Mouse (Mus musculus) Muller cell, postnatal 12 days (primary cell): ENCODE measurements around the gene Itpr1.

Source experiments
- DNase-seq: peaks from one replicate; pipeline ENCODE4 v3.0.0-alpha.2; 2015; ENCODE audit errors: inconsistent ontology term

Itpr1 gene

DNA sequence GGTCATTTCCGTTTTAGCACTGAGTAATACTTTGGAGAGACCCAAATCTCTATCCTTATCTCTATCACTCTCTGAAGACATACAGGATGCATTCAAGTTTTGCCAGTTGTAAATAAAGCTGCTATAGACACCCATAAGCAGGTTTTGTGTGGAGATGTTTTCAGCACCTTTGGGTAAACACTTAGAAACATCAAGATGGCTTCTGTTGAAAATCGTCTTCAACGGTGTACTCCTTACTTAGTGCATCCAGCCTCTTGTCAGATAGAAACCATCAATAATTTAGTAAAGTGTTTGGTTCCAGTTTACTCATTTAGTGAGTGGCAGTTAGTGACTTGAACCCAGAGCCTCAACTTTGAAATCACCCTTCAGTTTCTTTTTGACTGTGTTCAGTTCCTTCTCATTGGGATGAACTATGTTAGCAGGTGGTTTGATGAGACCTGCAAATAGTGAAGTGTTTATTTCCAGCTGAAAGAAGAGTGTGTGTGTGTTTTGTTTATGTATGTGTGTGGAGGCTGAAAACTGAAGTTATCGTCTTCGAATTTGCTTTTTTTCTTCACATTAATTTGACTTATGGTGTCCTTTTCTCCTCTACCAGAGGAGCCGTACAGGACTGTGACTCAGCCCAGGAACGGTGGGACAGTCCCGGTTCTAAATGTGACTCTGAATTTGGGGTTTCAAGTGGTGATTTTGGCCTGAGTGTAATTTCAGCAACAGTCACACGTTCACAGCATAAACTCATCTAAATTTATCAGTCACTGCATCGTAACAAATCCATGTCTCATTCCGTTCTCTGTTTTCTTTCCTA lies 66.1 kb downstream of the Itpr1 start:
- DNase-seq, result no peak

DNA sequence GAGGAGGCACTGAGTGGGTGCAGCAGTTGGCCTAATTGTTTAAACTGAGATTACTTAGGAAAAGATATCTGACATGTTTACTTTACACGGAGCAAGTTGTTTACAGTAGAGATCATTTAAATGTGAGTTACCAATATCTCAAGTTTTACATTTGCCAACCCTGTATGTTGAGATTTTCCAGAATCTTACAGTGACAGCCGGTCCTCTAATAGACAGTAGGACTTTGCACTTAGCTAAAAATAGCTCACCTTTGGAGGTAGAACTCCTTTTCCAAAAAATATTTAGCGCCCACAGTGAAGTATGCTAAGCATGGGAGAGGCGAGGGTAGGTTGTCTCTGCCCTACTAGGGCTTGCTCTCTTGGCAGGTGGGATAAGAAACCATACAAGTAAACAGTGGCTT lies 69.2 kb downstream of the Itpr1 start:
- DNase-seq, result no peak

DNA sequence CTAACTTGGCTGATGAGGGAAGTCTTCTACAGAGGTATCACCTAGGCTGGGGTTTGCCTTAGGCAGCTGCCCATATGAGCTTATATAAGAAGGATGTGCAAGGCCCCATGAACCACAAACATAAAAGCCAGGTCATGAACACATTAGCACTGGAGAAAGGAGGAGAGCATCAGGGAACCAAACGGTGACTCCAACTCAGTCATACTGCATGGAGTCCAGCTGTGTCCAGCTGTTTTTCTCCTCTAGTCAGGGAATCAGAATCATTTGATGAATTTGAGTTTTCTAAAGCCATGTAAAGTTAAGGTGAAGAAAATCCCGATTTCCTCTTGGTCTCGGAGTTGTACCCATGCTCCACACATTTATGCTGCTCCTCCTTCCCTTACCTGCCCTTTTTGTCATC lies 69.7 kb downstream of the Itpr1 start:
- no peak for DNase-seq

DNA sequence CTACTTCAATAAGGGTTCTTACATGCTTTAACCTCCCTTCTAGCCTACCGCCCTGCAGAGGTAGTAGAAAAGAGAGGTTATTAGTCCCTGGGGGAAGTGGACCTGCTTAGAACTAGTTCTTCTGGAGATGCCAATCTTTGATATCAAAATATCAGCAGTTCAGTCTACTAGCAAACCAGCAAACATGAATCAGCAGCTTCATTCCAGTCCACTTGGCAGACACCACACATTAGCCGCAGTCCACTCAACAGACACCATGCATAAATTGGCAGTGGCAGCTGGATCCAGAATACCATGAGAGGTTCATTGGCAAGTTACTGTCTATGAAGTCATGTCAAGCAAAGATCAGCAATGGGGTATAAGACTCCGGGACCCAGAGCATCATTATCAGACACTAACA lies 71.8 kb downstream of the Itpr1 start:
- peak; percentile 78 for DNase-seq

DNA sequence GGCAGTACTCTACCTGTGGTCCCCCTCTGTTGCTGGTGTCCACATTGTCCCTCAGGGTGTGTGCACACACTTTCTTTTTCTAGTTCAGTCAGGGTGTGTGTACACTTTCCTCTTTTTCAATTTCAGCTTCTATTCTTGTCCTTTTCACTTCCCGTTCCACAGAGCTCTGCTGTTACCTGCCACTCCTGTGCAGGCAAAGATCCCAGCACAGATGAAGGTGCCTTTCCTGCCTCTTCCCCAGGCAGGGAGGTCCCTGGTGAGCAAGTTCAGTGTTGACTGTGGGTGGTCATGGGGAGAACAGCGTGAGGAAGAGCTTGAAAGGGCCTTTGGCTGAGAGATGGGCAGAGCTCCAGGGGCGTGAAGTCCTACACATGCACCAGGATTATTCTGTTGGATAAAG lies 76.1 kb downstream of the Itpr1 start:
- DNase-seq, result no peak

DNA sequence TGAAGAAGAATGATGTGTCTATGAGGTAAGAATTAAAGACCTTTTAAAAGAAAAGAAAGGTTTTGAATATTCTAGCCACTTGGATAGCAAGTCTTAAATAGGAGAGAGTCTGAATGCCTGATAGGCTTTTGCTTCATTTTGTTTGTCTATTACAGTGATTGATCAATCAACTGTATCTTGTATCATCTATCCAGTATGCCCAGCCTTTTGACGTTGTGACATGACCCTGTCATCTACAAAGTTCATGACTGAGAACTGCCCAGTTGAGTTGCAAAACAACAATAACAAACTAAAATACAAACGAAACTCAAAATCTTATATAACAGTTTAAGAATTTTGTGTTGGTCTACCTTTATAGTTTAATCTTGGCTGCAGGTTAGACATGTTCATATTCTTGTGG lies 78.1 kb downstream of the Itpr1 start:
- DNase-seq, result no peak

DNA sequence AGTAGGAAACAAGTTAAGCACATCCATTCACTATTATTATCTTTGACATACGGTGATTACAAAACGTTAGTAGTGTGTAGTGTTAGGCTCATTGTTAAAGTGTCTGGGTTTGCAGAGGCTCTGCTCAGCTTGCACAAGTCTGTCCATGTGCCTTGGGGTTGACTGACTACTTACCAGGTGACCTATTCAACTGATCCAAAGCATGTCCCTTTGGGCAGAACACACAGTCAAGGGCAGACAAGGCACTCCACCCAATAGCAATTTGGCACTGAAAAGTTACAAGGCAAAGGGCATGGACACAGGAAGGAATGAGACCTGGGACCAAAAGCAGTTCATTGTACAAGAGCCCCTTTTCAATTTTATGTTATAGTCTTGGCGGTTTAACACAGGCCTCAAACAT lies 78.7 kb downstream of the Itpr1 start:
- DNase-seq, result no peak

DNA sequence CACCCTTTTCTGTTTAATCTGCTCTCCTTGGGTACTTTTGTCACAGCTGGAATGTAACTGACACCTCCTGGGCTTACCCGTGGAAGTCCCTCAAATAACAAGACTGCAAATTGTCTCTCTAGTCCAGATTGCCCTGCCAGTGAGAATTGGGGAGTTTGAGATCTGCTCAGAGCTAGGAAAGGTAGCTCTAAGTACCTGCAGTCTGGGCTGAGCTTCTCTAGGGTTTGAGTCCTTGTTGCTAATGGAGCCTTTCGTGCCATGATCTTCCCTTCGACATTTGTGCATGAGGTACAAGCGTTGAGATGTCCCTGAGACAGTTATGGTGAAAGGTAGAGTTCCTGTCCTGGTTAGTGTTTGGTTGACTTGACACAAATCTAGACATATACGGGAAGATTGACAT lies 89.0 kb downstream of the Itpr1 start:
- no peak for DNase-seq

DNA sequence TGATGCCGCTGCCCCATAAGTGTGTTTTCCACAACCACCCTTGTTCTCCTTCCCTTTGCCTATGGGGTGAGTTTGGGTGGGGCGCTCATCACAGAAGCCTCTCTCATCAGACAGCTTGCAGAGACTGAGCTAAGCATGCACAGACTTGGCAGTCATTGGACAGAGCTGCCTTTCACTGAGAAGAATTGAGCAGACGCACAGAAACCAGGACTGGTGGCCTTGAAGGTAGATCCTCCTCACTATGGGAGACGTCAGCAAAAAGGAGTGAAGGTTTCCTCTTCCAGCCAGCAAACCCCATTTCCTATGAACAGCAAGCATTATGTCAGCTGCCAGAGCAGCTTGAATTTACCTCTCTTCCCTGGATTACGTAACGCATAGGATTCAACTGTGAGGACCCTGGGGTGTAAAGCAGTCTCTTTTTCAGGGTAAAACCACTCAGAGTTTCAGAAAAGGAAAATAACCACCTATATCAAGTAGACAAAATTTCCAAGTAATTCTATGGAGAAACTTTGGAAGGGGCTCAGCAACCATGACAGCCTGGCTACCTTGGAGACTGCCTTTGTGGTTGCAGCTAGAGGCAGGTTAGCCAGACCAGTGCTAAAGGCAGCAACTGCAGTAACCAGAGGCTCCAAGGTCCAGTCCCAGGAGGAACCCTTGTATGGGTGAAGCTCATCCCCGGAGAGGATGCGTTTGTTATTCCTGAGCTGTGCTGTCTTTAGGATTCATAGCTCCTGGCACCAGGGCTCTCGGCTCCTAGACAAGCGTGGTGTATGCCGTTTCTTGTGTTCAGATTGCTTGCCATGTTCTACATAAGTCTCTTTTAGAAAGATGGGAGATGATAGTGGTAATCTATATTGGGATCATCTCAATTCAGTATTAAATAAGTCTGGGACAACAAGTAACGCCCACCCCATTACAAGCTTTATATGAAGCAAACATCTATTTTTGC lies 91.0 kb downstream of the Itpr1 start:
- DNase-seq, result no peak

DNA sequence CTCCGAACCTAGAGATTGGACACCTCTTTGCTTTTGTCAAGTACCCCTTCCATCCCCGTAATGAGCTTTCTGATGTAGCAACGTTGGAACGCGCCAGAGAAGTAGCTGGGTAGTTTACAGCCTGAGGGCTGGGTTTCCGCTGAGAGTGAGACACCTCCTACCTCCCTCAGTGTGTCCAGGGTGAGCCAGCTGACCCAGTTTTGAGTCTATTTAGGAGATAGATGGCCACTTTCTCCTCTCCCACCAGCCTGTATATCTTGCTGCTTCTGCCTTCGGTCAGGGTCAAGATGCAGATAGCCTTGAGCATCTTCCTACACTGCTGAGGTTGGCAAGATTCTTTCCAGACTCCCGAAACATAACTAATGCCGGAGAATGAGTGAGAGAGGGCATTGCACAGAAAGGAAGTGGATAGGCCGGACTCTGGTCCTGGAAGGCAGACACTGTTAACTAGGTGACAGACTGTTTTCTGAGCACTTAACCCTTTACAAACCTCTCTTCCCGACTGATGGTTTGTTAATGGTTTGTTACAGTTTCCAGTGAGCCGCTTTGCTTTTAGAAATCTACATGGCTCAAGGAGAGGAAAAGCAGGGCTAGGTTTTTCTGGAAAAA lies 92.4 kb downstream of the Itpr1 start:
- peak; percentile 75 for DNase-seq

DNA sequence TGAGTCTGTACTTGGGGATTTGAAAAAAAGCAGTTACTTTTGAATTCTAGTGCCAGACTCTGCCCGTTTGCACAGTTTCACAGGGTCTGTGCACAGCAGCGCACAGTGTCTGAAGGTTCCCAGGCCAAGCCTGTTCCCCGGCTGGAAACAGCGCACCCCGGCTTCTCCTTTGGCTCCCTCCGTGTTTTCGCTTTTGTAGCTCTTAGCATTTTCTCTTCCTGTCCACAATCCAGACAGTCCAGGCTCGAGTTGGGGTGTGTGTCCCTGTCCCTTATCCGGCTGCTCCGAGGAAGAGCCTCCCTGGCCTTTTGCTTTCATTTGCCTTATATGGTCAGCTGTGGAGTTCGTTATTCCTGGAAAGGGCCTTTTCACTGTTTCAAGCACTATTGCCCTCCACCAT lies 93.3 kb downstream of the Itpr1 start:
- DNase-seq, result peak; percentile 42

DNA sequence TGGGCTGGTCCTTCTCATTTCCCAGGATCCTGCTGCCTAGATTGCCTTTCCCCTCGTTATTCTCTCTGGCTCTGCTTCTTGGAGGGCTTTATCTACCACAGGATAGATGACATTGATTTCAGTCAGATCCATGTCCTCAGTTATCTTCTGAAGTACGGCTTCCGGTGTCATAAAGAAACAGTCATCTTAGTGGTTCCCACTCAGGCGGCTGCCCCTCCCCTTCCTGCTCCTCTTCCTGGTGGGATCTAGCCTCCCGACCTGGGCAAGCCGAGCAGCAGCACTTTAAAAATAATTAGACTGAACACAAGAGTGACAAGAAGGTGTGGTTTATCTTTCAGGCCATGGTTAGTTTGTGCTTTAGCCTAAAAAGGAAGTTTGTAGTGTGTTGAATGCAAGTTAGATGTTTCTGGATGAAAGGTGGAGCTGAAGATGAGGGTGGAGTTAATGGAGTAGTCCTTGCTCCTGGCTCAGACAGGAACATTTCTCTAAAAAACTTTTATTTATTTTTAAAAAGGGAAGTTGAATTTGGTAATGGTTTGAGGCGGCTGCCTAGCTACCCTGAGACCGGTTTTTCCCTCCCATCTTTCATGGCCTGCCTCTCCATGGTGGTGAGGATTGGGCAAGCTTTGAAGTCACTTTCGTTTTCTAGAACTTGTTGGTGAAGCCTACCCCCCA lies 94.2 kb downstream of the Itpr1 start:
- no peak for DNase-seq

DNA sequence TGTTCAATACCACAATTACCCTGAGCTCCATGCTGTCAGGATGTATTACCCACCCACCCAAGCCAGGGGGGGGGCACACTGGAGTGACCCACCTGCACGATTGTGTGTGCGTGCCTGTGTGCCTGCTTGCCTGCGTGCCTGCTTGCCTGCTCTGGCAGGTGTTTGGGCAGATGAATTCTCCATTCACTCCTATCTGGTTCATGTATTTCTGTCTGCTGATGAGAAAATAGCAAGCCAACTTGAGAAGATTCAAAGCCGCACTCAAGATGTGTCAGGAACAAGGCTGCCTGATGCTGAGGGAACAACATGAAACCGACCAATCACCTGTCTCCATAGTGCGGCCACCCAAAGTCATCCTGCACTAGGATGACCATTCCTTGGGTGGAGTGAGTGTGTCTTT lies 94.9 kb downstream of the Itpr1 start:
- DNase-seq, result no peak

DNA sequence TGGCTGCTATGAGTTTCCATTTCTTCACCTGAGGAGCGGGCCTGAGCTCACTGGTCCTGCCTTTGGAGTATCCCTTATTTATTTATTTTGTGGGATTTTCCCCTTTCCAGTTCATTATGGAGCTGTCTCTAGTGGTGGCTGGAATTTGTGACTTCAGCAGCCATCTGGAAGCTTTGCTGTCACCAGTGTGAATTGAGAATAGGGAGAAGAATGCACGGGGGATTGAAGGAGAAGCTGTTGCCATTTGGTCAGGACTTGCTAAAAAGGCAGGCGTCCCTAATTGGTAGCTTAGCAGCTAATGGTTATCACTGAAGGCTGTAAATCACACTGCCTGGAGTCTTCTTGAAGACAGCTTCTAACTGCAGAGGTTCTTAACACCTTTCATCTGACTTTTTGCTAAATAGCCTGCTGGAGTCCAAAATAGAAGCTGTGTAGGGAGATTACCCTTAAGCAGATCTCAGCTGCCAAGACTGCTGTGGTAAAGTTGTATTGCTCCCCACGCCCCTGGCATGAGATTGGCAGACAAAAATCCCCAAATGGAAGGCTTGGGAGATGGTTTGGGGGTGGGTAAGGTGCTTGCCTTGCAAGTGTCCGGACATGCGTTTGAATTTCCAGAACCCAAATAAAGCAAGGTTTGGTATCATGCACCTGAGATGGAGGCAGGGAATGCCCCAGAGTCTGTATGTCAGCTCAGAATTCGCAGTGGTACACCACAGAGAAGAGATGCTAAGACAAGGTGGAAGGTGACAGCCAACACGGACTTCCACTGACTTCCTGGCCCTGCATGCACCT lies 96.7 kb downstream of the Itpr1 start:
- DNase-seq, result peak; percentile 32

DNA sequence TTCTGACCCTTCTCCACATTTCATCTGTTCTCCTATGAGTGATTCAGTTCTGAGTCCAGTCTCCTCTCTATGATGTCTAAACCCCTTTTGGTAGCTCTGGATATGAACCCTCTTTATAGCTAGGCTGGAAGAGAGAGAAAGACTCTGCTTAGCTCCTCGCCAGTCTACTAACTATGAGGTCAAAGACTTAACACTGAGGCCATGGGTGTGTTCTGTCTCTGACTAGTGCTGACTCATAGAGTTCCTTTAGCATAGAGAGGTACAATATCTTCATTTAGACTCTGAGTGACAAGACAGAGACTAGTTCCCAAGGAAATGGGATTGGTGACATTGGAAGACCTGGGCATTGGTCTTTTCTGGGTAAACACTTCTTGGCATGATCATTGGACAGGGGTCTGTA lies 100.2 kb downstream of the Itpr1 start:
- DNase-seq, result no peak

DNA sequence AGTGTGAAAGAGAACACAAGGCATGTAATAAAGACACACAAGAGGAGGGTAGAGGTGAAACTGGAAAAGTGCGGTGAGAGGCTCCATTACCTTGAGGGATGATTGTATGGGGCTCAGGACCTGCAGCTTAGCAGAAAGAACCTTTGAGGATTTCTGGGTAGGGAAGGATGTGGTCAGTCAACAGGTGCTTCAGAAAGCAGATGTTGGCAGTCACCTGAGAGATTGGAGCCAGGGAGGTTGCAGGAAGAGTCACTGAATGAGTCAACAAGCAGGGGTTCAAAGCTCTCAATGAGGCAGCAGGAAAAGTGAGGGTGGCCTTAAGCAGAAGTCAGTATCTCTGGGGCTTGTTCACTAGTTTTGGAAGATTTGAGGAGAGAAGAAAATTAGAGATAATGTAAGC lies 101.1 kb downstream of the Itpr1 start:
- DNase-seq, result no peak

DNA sequence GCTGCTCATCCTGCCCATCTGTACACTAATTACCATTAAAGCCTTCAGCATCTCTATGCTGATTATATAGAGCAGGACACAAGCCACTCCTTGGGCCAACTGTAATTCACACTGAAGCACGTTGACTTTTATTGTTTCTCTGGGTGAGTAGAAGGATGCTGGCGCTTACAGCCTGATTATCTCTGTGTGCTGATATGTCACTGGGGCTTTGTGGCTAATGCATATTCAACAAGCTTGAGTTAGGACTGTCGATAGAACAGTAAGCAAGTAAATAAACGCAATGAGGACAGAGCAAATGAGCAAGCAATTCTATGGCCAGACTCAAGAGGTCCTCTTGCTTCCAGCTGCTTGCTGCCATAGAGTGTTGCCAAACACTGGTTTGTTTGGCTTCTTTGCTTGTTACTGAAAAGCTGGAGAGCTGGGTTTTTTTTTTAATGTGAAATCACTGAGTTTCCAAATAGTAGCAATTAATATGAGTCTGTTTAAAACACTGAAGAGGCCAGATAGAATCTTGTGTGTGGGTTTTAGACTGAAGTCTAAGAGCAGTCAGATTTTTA lies 103.5 kb downstream of the Itpr1 start:
- no peak for DNase-seq

DNA sequence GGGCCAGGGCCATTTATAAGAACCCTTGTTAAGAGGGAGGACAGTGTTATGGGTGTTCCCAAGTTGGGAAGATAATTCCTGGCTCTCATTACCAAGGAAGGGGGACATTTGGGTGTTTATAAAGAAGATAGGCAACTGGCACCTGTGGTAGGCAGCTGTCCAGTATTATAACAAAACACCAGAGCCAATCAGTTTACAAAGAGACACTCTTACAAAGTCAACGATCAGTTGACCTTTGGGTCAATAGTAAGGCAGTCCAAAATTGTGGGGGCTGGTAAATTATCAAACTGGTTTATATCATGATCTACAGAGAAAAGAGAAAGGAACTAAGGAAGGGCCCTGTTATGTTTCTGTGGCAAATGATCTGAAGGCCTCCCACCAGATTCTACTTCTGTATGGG lies 104.1 kb downstream of the Itpr1 start:
- no peak for DNase-seq

DNA sequence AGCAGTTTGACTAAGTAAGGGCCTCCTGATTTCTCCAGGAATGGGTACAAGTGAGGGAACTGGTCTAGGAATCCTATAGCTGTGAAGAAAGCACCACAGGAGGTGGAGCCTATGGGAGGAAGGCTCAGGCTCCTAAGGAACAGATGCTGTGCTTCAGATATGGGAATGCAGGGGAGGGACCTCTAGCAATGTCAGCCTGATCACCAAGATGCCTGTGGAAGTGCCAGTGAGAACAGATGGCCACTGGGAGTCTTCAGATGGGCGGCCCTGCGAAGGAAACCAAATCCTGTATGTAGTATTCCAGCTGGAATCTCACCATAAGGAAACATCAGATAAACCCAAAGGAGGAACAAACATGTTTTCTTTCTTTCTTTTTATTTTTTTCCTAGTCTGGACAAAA lies 108.8 kb downstream of the Itpr1 start:
- no peak for DNase-seq

DNA sequence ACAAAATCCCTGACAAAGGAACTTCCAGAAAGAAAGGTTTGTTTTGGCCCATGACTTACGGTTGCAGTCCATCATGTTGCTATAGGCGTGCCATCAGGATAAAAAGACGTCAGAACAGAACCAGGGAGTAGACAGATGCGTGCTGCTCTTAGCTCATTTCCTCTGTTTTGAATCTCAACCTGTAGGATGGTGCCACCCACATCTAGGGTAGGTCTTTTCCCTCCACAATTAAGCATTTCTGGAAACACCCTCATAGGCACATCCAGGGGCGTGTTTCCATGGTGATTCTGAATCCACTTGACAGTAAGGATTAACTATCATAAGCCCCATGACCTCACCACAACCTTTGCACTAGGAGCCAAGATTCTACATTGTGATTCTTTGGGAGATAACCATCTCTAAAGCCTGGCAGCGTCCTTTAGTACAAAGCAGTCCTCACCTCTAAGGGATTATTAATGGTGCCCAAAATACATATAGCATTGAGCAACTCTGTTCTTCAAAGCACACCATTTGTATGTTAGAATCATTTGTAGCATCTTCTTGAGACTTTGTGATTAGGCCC lies 111.6 kb downstream of the Itpr1 start:
- no peak for DNase-seq

DNA sequence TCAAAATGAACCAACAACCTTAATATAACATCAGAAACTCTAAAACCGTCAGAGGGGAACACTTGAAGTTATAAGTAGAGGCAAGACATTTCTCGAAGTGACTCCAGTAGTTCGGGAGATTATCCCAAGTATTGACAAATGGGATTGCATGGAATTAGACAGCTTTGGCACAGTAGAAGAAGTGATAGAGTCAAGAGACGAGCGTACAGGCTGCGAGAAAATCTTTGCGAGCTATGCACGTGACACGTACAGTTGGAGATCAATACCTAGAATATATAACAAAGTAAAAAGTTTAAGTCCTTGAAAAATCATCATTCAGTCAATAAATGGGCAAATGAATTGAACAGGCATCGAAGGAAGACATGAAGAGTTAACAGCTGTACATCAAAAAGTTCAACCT lies 112.5 kb downstream of the Itpr1 start:
- no peak for DNase-seq
